Mouse (Mus musculus): ENCODE measurements at regions not wholly inside any gene's neighbourhood (a gene's known extent, or its start where the extent isn't known, plus 50 kb on each side); places are given as distances from the start of the nearest gene placed in this dataset.

DNA sequence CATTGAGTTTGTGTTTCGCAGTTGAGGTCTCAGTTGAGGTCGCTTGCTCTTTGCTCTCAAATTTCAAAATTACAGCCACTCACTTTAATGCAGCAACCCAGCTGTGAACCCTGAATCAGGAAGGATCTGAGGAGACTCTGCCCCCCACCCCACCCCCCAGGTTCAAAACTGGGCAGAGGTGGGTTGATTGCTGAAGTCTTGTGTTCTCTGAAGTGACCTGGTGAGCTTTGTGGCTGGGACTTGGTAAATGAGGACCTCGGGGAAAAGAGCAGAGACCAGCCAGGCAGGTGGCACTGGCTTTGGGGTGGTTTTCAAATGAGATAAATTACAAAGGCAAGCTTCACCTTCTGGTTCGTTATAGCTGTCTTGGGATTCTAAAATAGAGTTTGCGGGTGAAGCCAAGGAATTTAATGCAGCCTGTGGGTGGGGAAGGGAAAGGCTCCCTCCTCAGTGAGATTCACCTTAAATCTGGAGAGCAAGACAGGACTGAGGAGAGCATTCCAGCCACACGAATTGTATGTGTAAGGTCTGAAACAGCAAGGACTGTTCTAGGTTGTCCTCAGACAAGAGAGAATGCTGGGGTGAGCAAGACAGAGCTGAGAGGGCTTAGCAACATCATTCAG lies 145.7 kb downstream of the Cxcl12 start:
- no peak overlapping the region for H3K27ac ChIP-seq
- H3K9me3 ChIP-seq (replicated peaks), result no peaks in the 10 kb centered on the region
- 38% methylated on average over 6 of the region's 6 CpGs for WGBS (ENCODE audit: insufficient replicate concordance)
- no peaks in the 10 kb centered on the region for H3K36me3 ChIP-seq
- no peaks in the 10 kb centered on the region for H3K27me3 ChIP-seq (replicated peaks)
- H3K9ac ChIP-seq, result no peak overlapping the region
- H3K4me3 ChIP-seq, result no peak overlapping the region
- no peak overlapping the region for H3K4me2 ChIP-seq
- no peaks in the 10 kb centered on the region for H3K4me1 ChIP-seq
- no peak for ATAC-seq

DNA sequence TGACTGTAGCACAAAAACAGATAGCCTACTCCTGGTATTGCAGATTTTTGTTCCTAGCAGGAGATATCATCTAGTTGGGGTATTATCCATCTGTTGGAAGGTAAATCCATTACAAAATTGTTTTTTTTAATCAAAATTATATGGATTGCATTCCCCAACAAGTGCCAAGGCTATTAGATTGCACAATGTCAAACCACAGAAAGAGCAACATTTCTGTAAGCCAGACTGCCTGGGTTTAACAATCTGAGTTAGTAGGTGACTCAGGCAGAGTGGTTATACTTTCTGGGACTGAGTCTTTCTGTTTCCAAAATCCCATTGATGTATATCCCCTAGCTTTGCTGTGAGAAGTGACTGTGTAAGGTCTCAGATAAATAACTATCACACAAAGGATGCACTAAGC lies 155.0 kb downstream of the Cxcl12 start:
- Histone ChIP-seq H3K9me3 (replicated peaks) (no peaks in the 10 kb centered on the region), H3K27me3 (replicated peaks) (no peaks in the 10 kb centered on the region), H3K4me1 (no peaks in the 10 kb centered on the region), H3K36me3 (no peaks in the 10 kb centered on the region), H3K9ac (no peak overlapping the region), H3K27ac (no peak overlapping the region), H3K4me2 (no peak overlapping the region), H3K4me3 (no peak overlapping the region)
- no peak for ATAC-seq

DNA sequence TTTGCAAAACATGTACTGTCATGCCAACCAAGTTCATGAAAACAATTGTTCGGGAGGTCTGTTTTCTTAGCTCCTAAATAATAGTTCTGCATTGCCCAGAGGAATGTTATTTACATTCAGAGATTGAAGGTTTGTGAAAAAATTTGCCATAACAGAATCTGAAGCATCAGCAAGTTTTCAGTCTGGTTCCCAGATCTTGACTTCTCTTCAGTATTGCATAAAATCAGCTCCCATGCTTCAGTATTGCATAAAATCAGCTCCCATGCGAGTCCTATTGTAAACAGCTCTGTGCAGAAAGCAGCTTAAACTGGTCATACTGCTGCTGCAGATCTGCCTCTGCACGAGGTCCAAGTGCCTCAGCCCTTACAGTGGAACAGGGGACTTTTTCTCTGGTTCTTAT lies 155.5 kb downstream of the Cxcl12 start:
- Histone ChIP-seq H3K9ac (no peak overlapping the region), H3K4me2 (no peak overlapping the region), H3K4me1 (no peaks in the 10 kb centered on the region), H3K36me3 (no peaks in the 10 kb centered on the region), H3K27ac (no peak overlapping the region), H3K27me3 (replicated peaks) (no peaks in the 10 kb centered on the region), H3K4me3 (no peak overlapping the region), H3K9me3 (replicated peaks) (no peaks in the 10 kb centered on the region)
- WGBS (ENCODE audit: insufficient replicate concordance), result 51% methylated on average over 3 of the region's 3 CpGs
- no peak for ATAC-seq

DNA sequence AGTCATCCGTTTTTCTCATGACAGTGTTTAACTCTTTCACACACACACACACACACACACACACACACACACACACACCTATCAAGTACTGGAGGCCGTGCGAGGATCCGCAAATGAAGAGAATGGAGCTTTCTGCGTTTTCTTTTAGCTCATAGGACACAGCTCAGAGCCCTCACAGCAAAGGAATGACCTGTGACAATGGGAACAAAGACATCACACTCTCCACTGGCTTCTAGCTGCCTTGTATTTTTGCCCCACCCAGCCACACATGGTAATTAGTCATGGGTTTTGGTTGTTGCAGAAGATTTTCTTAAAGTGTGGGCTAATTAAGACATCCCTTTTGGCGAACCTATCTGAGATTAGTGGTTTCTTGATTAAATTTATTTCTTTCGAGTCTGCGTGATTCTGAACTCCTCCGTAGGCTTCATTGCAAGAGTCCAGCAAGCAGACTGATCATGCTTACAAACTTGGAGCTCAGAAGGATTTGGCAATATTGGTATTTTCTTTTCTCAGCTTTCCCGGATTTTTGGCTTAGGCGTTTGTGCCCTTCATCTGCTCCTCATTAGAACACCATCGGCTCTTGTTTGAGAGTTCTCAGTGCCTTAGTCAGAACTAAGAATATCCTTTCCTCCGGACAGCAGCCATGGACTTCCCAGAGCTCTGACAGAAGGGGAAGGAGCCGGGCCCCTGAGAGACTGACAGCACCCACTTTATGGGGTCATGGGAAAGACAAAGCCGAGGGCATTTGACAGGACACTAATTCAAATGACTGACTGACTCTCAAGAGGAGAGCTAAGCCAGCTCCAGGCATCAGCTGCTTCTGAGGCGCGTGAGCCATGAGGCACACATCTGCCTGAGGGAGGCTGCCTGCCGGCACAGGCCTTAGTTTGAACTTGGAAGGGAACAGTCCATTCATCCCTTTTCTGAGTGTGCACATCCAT lies 158.8 kb downstream of the Cxcl12 start:
- H3K27me3 ChIP-seq (replicated peaks), result no peaks in the 10 kb centered on the region
- no peak overlapping the region for H3K4me3 ChIP-seq
- 65% methylated on average over 18 of the region's 18 CpGs for whole genome bisulfite sequencing (ENCODE audit: insufficient replicate concordance)
- no peaks in the 10 kb centered on the region for H3K4me1 ChIP-seq
- no peak for ATAC-seq
- H3K4me2 ChIP-seq, result no peak overlapping the region
- no peaks in the 10 kb centered on the region for H3K36me3 ChIP-seq
- no peak overlapping the region for H3K9ac ChIP-seq
- no peak overlapping the region for H3K27ac ChIP-seq
- no peaks in the 10 kb centered on the region for H3K9me3 ChIP-seq (replicated peaks)

DNA sequence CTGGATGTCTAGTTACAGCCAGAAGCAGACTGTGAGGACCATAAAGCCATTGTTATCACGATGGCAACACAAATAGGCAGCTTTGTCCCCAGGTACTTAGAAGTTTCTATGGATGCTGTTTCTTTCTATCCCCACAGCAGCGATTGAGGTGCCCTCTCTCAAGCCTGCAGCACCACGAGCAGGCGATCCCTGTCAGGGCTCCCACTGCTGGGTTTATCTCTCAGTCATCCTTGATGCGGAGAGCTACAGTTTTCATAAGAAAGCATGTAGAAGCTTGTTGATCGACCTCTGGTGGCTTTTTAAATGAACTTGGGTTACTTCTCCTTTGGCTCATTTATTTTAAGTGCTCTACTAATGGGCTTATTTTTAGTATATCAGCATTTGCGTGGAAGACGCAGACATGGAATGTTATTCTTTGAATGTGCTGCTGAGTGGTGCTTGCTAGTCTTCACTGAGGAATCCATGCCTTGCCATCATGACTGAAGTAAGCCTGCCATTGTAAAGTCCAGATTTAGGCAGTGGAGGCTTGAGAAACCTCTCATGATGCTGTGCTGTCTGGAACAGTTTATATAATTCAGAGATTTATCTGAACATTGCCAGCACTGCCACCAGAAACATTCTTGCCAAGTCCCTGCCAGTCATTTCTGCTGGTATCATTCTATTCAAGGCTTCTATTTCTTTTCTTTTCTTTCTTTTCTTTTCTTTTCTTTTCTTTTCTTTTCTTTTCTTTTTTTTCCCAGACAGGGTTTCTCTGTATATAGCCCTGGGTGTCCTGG lies 161.0 kb downstream of the Cxcl12 start:
- Histone ChIP-seq H3K27ac (no peak overlapping the region), H3K4me2 (no peak overlapping the region), H3K27me3 (replicated peaks) (no peaks in the 10 kb centered on the region), H3K4me1 (no peaks in the 10 kb centered on the region), H3K9ac (no peak overlapping the region), H3K4me3 (no peak overlapping the region), H3K36me3 (no peaks in the 10 kb centered on the region), H3K9me3 (replicated peaks) (no peaks in the 10 kb centered on the region)
- 63% methylated on average over 8 of the region's 8 CpGs for WGBS (ENCODE audit: insufficient replicate concordance)
- ATAC-seq, result no peak

DNA sequence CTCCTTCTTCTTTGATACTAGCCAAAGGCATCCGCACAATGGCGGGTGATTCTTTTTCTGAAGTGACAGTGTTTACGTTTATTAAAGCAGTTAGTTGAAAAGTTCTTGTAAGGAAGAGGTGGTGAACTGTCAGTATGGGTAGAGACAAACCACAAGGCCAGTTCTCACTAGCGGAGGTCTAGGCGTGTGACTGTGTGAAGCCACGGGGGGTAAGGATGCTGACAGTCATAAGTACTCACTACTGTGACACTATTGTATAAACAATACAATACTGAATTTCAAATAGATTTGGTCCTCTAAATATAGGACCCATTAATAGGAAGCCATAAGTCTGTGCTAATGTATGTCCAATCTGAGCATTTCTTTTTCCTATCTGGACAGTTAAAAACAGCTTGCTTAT lies 161.9 kb downstream of the Cxcl12 start:
- Histone ChIP-seq H3K36me3 (no peaks in the 10 kb centered on the region), H3K4me2 (no peak overlapping the region), H3K27me3 (replicated peaks) (no peaks in the 10 kb centered on the region), H3K27ac (no peak overlapping the region), H3K9me3 (replicated peaks) (no peaks in the 10 kb centered on the region), H3K4me1 (no peaks in the 10 kb centered on the region), H3K4me3 (no peak overlapping the region), H3K9ac (no peak overlapping the region)
- no peak for ATAC-seq
- 57% methylated on average over 6 of the region's 6 CpGs for WGBS (ENCODE audit: insufficient replicate concordance)

DNA sequence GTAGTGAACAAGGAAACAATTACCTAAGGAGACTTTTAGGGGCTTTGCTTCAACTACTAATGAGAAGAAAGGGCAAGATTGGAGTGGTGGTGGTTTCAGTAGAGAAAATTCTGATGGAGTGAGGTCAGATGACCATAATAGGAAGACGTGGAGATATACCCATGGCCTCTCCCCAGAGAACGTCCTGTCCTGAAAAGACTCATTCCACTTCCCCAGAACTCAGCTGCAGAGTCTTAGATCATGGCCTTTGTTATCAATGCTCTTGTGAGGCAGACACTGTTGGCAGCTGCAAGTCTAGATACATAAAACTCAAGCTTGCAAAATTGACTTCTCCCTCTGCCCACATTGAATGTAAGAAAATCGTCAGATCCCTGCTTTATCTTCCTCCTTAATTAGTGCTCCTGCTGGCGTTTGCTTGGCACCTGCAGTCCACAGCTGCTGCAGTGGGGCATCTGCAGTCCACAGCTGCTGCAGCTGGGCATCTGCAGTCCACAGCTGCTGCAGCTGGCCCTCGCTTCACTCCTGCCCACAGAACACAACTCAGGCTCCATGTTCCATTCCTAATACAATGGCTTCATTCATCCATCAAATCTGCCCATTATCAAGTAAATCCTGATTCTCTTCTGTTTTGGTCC lies 162.5 kb downstream of the Cxcl12 start:
- Histone ChIP-seq H3K36me3 (no peaks in the 10 kb centered on the region), H3K9me3 (replicated peaks) (no peaks in the 10 kb centered on the region), H3K4me3 (no peak overlapping the region), H3K27me3 (replicated peaks) (no peaks in the 10 kb centered on the region), H3K9ac (no peak overlapping the region), H3K4me2 (no peak overlapping the region), H3K4me1 (no peaks in the 10 kb centered on the region), H3K27ac (no peak overlapping the region)
- no peak for ATAC-seq
- WGBS (ENCODE audit: insufficient replicate concordance), result 36% methylated on average over 5 of the region's 5 CpGs

DNA sequence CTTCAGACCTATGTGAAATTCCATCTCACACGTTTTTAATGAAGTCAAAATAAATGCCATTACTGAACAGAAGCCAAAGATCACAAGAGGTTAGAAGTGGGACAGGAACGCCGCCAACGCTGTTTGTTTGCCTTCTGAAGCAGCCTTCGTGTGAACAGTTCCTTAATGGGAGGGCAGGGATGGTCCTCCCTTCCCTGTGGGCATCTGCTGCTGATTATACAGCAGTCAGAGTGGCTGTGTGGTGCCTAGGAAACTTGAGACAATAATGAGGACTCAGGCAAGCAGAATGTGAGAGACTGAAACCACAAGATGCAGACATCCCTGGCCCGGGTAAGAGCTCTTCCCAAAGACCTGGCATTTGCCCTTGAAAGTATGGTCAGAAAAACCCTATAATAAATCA lies 164.3 kb downstream of the Cxcl12 start:
- no peak for ATAC-seq
- Histone ChIP-seq H3K9me3 (replicated peaks) (no peaks in the 10 kb centered on the region), H3K36me3 (no peaks in the 10 kb centered on the region), H3K4me3 (no peak overlapping the region), H3K4me2 (no peak overlapping the region), H3K9ac (no peak overlapping the region), H3K4me1 (no peaks in the 10 kb centered on the region), H3K27ac (no peak overlapping the region), H3K27me3 (replicated peaks) (no peaks in the 10 kb centered on the region)
- 57% methylated on average over 6 of the region's 6 CpGs for WGBS (ENCODE audit: insufficient replicate concordance)

DNA sequence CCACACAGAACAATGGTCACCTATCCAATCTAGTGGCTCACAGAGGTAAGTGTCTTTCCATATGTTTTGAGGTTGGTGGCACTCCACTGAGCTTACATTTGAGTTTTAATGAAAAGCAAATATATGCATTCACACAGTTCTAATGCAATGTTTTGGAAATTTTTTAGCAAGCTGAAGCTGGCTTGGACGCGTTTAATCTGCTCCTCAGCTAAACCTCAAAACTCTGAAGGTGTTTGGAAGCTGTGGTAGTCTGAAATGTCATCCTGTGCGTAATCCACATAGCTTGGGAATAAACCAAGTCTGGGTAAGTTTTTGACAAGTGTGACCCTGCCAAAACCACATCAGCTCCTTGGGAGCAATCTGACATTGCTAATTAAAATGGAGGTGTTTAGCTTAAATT lies 173.8 kb downstream of the Cxcl12 start:
- 80% methylated on average over 3 of the region's 3 CpGs for WGBS (ENCODE audit: insufficient replicate concordance)
- Histone ChIP-seq H3K4me1 (no peaks in the 10 kb centered on the region), H3K27me3 (replicated peaks) (no peaks in the 10 kb centered on the region), H3K36me3 (no peaks in the 10 kb centered on the region), H3K4me2 (no peak overlapping the region), H3K4me3 (no peak overlapping the region), H3K9me3 (replicated peaks) (0 out of 2 replicates have a peak, but pooled peaks cover 4% of the 10 kb centered on the region), H3K9ac (no peak overlapping the region), H3K27ac (no peak overlapping the region)
- ATAC-seq, result no peak

DNA sequence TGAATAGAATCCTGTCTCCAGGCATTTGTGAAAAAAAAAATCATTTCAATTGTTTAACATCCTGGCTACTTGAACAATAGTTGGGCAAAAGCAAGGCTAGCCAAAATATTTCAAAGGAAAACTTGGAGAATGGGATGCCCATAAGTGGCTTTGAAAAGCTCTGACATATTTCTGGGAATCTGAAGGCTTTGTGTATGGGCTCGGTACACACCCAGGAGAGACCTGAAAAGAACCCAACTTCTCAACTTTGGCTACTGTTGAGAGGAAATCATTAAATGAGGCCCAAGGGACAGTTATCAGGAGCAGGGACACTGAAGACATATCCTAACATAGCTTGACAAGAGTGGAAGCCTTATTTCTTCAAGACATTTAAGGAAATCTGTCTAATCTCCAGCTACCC lies 179.0 kb downstream of the Cxcl12 start:
- H3K4me2 ChIP-seq, result no peak overlapping the region
- no peak overlapping the region for H3K4me3 ChIP-seq
- no peaks in the 10 kb centered on the region for H3K4me1 ChIP-seq
- H3K27me3 ChIP-seq (replicated peaks), result no peaks in the 10 kb centered on the region
- 68% methylated on average over 1 of the region's 1 CpGs for WGBS (ENCODE audit: insufficient replicate concordance)
- no peak overlapping the region for H3K9ac ChIP-seq
- no peak for ATAC-seq
- H3K27ac ChIP-seq, result no peak overlapping the region
- no peaks in the 10 kb centered on the region for H3K9me3 ChIP-seq (replicated peaks)
- no peaks in the 10 kb centered on the region for H3K36me3 ChIP-seq

DNA sequence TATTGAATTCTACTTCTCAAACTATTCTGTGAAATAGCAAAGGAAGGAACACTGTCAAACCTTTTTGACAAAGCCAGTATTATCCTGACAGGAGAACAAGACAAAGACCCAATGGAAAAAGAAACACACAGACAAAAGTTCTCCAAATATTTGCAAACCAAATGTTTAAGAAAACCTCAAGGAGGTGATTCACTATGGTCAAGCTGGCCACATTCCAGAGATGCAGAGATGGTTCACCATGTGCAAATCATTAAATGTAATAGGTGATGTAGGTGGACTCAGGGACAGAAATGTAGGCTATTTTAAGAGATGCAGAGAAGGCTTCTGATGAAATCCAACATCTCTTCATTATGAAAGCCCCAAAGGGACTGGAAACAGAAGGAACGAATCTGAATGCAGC lies 183.5 kb downstream of the Cxcl12 start:
- no peaks in the 10 kb centered on the region for H3K36me3 ChIP-seq
- H3K4me3 ChIP-seq, result no peak overlapping the region
- H3K9me3 ChIP-seq (replicated peaks), result no peaks in the 10 kb centered on the region
- no peaks in the 10 kb centered on the region for H3K4me1 ChIP-seq
- no peak overlapping the region for H3K27ac ChIP-seq
- H3K9ac ChIP-seq, result no peak overlapping the region
- WGBS (ENCODE audit: insufficient replicate concordance), result 36% methylated on average over 1 of the region's 1 CpGs
- H3K27me3 ChIP-seq (replicated peaks), result no peaks in the 10 kb centered on the region
- ATAC-seq, result no peak
- H3K4me2 ChIP-seq, result no peak overlapping the region

DNA sequence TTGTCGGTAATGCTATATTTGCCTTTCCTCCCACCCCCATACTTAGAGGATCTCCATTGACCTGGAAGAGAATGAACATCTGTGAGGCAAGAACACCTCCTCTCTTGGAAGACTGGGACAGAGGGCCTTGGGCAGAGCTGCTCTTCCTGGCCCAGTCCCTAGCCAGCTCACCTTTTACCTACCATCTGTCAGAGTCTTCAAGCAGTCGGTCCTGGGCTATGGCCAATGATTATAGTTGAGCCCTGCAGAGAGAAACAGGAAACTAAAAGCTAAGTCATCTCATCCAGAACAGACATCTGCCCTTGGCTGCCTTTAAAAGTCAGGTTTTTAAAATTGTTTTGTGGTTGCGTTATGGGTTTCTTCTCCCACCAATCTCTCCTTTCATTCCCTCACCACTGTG lies 184.8 kb downstream of the Cxcl12 start:
- no peak overlapping the region for H3K4me2 ChIP-seq
- no peak overlapping the region for H3K27ac ChIP-seq
- 70% methylated on average over 3 of the region's 3 CpGs for WGBS (ENCODE audit: insufficient replicate concordance)
- no peaks in the 10 kb centered on the region for H3K36me3 ChIP-seq
- H3K27me3 ChIP-seq (replicated peaks), result no peaks in the 10 kb centered on the region
- no peaks in the 10 kb centered on the region for H3K4me1 ChIP-seq
- H3K9me3 ChIP-seq (replicated peaks), result no peaks in the 10 kb centered on the region
- no peak for ATAC-seq
- H3K4me3 ChIP-seq, result no peak overlapping the region
- H3K9ac ChIP-seq, result no peak overlapping the region
